Mouse (Mus musculus) C2C12 (cell line): ENCODE measurements around the gene Pax4.

Experiments used
- CTCF ChIP-seq: IDR thresholded peaks from one replicate; pipeline ENCODE4 v1.5.1; 2011; ENCODE audit not compliant: control insufficient read depth, insufficient read depth, insufficient read length
- MAX ChIP-seq: IDR thresholded peaks from one replicate; pipeline ENCODE4 v1.6.1; 2011; ENCODE audit warnings: mild to moderate bottlenecking, control low read depth
- MYOD1 ChIP-seq: IDR thresholded peaks from one replicate; pipeline ENCODE4 v1.6.1; 2011; ENCODE audit warnings: low read depth; ENCODE audit not compliant: control insufficient read depth, insufficient read length
- MYOG ChIP-seq: IDR thresholded peaks from one replicate; pipeline ENCODE4 v1.6.1; 2011; ENCODE audit not compliant: control insufficient read depth, insufficient read length; ENCODE audit errors: extremely low read depth
- USF1 ChIP-seq: IDR thresholded peaks from one replicate; pipeline ENCODE4 v1.6.1; 2011; ENCODE audit warnings: low read depth, mild to moderate bottlenecking, control low read depth, moderate library complexity

- TF ChIP-seq CTCF, result no peak
- no peak for TF ChIP-seq MYOD1
- no peak for TF ChIP-seq USF1
- TF ChIP-seq MAX, result no peak
- TF ChIP-seq MYOG, result no peak
Measured at GRCm38 (mm10) chr6:28429870-28430269, 19.3 kb downstream of the Pax4 start.
